Mouse (Mus musculus): ENCODE results near the gene Pola1.
"Not testable (repeated sequence)": the region's sequence is repeated elsewhere in the genome, so short reads cannot be mapped to it uniquely, and the experiment has no call there.

The Pola1 gene

DNA sequence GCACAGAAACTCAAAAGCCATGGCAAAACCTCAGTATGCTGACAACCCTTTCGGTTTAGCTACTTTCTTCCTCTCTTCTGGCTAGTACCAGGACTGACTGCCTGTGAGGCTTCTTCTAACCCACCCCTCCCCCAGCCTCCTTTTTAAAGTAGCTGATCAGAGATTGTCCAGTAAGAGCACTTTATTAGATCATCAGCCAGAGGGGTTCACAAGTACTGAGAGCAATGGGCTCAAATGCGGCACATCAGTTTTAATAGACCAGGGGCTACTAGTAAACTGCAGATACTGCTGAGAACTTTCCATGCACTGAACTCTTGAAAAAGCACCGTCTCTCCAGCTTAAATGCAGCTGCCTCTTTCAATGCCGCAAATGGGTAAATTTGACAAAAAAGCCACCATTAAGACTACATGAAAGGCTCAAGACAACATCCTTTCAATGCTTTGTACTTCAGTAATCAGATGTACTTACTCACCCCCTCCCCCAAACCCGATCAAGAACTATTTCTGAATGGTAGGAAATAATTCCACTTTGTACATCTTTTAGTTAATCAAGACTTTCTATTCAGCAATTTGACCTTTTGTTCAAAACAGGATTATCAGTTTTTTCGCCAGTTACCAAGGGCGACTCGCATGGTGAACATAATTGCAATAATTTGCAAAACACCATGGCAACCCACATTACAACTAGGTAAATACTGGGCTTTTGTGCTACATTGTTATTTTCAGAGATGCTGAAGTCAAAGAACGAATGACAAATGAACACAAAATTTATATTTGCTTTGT is 202.8 kb downstream of the Pola1 start:
- no peak for DNase-seq

DNA sequence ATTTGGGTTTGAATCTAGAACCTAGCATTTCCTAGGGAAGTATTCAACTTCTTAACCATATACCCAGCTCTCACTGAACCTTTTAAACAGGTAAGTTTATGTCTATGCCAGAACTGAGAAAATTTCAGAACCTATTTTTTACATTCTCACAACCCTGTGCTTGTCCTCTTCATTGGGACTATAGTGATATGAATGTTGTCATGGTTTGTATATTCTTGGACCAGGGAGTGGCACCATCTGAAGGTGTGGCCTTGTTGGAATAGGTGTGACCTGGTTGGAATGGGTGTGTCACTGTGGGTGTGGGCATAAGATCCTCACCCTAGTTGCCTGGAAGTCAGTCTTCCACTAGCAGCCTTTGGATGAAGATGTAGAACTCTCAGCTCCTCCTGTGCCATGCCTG is 231.1 kb downstream of the Pola1 start:
- not testable (repeated sequence) for DNase-seq

DNA sequence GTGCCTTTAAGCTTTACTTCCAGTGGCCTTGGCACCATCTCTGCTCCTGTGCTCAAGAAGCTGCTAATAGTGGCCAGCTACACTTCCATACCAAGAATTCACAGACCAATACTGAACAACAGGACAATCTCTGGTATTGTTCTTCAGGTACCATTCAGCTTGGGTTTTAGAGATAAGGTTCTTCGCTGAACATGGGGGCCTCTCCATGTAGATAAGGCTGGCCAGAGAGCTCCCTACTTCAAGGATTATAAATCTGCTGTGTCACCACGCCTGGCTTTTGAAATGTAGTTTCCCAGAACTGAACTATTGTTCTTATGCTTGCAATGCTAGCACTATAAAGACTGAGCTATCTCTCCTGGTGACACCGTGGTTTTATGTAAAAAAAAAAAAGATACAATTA is 234.9 kb downstream of the Pola1 start:
- no peak for DNase-seq

DNA sequence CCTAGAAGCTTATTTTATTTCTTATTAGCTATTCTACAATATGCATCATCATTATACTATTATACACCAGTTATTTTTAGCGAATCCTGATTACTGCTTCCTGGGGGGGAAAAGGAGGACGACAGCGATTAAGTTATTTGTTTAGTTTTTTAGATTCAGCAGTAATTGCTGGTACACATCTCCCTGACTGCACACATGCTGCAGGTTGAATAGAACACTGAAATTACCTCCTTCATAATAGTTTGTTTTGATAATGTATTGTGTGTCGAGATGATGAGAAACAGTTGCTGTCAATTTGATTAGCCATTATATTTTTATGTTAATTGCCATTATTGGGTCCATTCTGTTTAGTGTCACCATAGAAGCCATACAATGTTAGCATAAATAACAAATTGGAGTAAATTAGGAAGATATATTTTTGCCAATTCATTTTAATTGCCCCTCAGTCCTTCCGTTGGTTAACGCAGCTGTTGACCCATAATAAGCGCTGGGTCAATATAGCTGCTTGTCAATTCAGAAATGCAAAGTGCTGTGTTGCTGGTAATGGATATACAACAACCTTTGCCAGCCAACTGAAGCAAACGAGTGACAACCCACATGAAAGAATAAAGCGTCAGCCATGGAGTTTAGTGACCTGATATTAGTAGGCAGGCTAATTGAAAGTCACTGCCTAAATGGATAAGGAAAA is 254.5 kb downstream of the Pola1 start:
- DNase-seq, result no peak

DNA sequence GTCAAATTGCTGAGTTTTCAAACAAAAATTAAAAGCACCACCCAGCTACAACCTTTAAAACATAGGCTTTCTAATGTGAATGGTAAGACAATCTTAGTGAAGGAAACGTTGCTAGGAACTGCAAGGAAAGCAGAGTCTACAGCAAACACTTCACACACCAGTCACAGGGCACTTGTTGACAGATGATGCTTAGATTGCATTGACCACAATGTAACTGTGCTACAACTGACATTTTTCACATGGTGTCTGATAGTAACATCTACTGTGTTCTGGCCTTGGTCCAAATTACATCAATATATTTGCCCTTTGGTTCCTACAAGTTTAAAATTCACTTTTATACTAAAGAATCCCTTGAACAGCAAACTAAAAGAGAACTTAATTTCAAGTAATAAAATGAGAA is 258.5 kb downstream of the Pola1 start:
- no peak for DNase-seq

DNA sequence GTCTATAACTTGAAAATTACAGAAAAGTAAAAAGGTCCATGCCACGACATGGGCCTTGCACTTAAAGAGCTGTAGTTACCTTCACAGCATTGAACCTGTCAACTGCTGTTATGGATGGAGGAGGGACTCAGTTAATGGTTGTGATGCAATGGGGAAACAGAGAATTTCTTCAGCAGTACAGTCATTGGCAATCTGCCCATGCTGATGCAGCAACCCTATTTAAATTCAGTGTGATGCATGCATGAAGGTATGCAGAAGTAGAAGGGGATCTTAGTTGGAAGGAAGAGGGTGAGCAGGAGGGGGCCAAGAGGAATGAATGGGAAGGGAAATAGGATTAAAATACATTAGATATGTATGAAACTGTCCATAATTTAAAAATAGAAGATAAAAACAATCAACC is 262.2 kb downstream of the Pola1 start:
- DNase-seq, result no peak

DNA sequence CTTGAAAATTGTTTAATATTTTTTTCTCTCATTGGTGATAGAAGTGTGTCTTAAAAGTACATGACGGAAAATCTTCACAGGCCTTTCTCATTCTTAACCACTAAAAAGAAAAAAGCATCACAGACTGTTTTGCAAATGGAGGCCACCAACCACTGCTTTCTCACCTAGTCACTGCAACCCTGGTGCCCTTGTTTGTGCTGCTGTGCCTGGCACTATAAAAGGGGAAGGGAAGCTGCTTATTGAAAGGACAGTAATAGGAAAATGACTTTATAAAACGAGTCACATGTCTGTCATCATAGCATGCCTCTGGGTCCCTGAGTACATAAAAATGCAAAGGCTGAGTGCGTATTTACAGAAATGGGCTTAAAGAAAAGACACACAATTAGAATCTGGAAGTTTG is 263.7 kb downstream of the Pola1 start:
- no peak for DNase-seq

DNA sequence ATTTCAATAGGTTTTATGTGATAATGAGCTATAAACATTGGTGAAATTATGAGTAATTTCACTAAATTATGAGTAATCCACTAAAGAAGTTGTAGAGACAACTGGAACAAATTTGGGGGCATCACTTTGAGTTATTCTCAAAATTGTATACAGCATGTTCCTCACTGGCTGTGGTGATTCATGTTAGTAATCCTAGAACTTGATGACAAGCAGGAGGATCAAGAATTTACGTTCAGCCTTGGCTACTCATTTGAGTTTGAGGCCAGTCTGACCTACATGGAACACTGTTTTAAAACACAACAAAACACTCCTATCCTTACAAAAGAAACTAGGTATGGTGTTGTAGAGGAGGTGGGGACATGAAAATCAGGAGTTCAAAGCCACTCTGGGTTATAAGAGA is 310.6 kb downstream of the Pola1 start:
- no peak for DNase-seq

DNA sequence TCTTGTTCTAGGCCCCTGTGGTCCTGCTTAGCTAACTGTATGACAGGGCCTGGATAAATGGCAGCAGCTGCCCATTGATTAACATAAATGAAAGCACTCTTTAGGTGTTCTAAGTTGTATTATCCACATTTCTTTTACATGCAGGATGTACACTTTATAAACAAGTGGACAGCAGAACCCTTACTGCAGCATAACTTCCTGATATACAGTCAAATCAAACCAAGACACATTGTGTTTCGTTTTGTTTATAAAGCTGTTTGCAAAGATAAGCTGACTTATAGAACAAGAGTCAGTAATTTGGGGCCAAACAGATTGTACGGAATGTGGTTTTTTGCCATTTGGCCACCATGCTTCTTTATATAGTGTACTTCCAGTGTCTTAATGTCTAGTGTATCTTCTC is 312.0 kb downstream of the Pola1 start:
- DNase-seq, result no peak

DNA sequence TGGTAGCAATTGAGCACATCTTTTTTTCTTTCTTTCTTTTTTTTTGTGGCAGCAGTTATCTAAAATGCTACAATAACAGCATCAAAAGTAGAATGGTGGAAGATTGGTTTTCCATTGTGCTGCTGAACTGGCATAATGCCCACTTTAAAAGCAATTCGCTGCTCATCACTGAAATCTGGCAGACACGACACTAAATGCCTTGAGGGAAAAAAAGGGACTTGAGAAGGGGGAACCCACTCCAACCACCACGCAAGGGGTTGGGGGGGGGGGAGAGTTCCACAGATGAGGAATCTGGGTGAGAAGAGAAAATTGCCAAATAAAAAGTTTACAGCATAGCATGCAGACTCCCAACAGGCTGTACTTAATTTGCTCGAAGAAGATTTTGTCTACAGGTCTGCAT is 314.4 kb downstream of the Pola1 start:
- DNase-seq, result no peak

DNA sequence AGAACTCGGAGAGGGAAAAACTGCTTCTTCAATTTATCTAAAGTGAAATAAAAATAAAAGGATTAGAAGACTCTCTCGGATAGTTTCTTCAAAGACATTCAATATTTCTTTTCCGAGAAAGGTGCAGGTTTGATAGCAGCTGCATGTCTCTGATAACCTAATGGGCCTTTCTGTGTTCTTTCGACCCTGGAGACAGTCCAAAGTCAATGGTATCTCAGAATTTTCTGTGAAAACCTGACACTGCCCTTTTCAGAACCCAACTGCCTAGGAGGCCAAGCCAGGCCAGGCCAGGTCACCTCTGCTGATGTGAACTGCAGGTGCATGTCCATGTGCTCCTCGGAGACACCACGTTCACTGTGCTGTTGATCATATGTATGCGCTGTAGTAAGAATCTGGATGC is 326.2 kb downstream of the Pola1 start:
- DNase-seq, result no peak

DNA sequence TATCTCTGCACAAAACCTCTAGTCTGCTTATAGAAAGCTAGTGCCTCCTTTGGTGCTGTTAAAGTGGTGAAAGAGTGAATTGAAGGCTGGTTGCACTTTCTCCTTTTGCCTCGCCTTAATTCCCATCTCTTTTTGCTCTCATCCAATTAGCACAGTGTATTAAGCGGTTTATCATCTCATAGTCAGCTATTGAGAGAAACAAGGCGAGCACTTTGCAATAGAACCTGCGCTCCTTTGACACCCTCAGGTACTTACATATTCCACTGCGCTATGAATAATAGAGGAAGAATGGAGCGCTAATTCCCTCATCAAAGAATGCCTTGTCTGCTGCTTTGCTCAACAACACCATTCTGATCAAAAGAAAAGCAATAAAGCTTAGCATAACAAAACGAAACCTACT is 330.2 kb downstream of the Pola1 start:
- no peak for DNase-seq

DNA sequence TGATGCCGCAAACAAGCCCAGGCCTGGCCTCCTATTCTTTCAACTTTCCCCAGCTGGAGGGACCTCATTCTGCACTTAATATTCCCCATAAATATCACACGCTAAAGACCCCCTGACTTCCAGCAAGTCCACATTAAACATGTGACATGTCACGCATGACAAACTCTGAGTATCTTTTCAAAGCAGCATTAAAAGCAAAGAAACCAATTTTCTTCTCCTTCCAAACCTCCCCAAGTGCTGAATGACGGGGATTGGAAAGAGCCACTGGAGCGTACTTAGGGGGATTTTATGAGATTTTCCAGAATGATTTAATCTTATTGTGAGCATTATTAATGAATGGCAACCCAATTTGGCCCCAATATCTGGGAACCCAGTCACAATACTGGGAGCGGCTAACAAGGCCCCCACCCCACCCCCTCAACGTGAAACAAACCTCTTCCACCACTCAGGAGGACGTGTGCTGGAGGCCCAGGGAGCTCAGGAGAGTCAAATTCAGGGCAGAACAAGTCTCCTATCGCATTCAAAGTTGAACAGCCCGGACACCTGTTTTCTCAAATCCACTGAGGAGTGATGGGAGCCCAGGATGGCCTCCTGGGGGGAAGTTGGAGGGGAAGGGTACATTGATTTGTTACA is 331.7 kb downstream of the Pola1 start:
- DNase-seq, result no peak

DNA sequence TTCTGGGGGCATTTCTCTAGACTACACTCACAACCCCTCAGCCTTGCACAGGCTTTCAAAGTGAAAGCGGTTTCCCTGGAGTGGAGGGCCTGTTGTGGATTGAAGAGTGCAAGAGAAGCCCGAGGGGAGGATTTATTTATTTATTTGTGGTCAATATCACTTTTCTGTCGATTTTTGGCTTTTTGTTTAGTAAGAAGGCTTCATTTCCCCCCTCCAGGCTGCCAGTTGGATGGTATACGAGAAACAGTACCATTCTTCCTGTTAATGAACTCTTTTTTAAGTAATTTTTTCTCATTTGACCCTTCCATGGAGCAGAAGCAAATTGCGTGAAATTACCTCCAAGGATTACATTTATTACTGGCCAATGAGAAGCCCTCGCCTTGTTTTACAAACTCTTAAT is 332.2 kb downstream of the Pola1 start:
- DNase-seq, result no peak

DNA sequence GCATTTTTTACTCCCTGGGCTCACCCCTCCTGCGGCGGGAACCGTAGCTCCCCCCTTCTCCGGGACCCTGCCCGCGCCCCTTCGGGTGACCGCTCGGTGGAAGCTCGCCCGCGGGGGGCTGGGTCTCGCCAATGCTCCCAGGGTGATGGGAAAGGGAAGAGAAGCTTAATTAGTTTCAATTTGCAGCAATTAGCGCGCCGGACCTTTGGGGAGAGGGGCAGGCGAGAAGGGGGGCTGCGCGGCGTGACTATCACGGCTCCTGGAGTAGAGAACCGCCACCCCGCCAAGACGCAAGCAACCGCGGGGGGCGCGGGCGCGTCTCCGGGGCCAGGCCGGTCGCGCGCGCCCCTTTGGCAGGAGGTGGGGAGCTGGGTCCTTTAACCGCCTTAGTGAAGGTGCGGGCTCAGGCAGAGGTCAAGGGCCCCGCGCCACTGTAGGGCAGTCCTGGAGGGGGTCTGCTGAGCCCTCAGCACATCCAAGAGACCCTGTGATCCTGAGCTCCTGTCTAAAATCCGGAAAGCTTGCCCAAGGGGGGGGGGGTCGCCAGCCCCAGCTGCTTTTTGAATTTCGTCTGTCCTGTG is 332.8 kb downstream of the Pola1 start:
- no peak for DNase-seq

DNA sequence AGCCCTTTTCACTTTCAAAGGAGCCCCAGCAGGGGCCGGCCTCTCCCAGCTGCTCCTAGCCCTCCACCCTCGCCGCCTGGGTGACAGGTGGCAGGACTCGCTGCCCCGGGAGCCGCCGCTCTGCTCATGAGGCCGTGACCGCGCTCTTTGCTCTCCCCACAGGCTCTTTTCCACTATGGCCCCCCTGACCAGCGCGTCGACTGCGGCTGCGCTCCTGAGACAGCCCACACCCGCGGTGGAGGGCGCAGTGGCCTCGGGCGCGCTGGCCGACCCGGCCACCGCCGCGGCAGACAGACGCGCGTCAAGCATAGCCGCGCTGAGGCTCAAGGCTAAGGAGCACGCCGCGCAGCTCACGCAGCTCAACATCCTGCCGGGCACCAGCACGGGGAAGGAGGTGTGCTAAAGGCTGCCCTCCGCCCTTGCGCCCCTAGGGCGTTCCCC is 334.9 kb downstream of the Pola1 start:
- no peak for DNase-seq

DNA sequence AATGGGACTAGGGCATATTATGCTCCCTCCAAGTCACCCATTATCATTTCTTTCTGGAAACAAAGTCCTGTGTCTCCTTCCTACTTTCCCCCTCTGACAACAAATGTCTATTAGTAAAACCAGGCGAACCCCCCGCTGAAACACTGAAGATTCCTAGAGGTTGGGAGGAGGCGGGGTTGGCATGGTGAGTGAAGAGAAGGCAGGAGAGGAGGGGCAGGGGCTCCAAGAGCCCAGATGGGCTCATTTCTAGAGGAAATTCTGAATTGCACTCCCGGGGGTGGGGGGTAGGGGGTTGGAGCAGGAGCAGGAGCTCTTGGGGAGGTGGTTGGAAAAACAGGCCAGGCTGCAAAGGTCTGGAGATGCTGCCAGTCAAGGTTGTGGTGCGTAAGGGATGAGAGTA is 336.1 kb downstream of the Pola1 start:
- no peak for DNase-seq

DNA sequence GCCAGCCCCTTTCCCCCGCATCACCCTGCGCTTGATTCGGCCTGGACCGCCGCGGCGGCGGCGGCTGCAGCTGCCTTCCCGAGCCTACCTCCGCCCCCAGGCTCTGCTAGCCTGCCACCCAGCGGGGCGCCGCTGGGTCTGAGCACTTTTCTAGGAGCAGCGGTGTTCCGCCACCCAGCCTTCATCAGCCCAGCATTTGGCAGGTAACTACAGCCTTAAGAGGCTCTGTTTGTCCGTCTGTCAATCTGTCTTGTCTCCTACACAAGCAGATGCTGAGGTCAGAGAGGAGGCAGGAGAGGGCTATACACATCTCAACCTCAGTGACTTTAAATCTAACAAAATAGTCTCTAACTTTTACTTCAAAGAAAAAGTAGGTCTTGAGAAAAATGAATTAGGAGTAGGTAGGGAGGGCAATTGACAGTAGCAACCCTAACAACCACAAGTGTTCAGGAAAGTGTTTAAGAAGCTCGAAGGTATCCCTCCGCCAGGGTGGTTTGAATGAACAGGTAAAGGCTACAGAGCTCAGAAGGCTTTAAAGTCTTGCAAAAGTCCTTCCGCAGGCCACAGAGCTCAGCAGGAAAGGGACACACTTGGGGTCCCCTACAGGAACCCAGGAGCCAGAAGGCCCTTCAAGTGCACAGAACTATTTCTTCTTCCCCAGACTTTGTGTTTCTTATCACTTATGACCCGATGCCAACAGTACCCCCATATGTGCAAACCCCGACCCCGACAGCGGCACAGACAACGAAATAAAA is 337.0 kb downstream of the Pola1 start:
- no peak for DNase-seq

DNA sequence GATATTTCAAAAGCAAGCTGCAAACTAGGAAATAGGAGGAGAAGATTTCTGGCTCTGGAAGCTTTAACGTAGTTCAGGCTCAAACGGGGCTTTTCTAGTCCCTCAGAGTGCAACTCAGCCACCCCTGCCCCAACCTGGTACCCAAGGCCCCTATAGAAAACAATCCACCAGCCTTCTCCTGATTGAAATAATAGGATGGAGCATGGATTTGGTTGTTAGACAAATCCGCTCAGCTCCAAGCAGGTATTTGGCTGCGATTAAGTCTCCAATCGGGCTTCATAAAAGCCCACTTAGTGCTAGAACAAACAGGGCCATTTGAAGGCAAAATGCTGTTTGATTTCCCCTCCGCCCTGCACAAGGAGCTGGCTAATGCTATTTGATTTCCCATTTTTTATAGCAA is 339.9 kb downstream of the Pola1 start:
- DNase-seq, result no peak

DNA sequence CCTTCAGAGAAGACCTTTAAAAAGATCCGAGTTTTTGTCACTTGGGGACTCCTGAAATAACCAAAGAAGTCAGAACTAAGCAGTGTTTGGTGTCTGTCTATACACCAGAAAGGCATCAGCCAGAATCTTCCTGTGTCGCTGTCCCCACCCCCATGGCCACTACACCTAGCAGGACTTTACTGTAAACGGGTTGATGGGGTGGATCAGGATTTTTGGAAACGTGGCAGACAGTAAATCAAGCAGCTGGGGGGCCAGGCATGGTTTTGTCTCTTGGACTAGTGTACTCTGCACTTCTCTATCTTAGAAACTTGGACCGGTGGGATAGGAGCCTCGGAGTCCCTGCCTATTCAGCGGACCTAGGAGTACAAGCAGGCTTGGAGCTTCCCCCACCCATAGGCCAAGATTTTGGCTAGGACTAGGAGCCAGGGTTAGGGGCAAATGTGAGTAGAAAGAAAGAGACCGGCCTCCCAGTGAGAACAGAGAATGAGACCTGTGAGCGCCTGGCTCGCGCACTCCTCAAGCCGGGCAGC is 342.0 kb downstream of the Pola1 start:
- no peak for DNase-seq

DNA sequence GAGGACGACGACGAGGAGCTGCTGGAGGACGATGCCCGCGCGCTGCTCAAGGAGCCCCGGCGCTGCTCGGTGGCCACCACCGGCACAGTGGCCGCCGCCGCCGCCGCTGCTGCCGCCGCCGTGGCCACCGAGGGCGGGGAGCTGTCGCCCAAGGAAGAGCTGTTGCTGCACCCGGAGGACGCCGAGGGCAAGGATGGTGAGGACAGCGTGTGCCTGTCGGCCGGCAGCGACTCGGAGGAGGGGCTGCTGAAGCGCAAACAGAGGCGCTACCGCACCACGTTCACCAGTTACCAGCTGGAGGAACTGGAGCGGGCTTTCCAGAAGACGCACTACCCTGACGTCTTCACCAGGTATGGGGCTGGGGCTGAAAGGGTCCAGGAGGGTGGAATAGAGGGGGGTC is 342.9 kb downstream of the Pola1 start:
- DNase-seq, result no peak

DNA sequence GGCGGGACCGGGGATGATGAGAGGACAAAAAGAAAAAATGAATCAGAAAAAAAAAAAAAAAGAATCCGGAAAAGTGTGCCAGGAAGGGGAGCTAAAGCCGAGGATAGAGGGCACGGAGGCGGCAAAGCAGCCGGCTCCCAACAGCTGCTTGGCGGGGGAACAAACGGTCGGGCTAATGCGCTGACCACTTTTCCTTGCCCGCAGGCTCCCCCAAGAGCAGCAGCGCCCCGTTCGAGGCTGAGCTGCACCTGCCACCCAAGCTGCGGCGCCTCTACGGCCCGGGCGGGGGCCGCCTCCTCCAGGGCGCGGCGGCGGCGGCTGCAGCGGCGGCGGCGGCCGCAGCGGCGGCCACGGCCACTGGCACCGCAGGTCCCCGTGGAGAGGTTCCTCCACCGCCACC is 343.6 kb downstream of the Pola1 start:
- DNase-seq, result no peak
